Mouse (Mus musculus) liver (tissue): Measurements from ENCODE around the gene Swsap1.

ENCODE experiments used
- DNase-seq: peaks from one replicate; pipeline ENCODE4 v3.0.0-alpha.2; 2020; ENCODE audit warnings: mixed read lengths

Gene Swsap1

GRCm38 (mm10) chr9:21955570-21956281 lies at the start of gene Swsap1:
Gene Swsap1 (plus strand): TSS chr9:21955755.
- DNase-seq = peak; percentile 96

GRCm38 (mm10) chr9:21908216-21908615 lies 47.3 kb upstream of the Swsap1 start:
- no peak for DNase-seq

- DNase-seq = peak; percentile 11
Measured at GRCm38 (mm10) chr9:21909474-21910223, 45.9 kb upstream of the Swsap1 start.

GRCm38 (mm10) chr9:21916851-21917492 lies 38.6 kb upstream of the Swsap1 start:
- DNase-seq = no peak

GRCm38 (mm10) chr9:21917493-21918034 lies 38.0 kb upstream of the Swsap1 start:
- DNase-seq = peak; percentile 8

GRCm38 (mm10) chr9:21918035-21918592 lies 37.4 kb upstream of the Swsap1 start, which contains the start of gene Rab3d:
Gene Rab3d (minus strand): TSS chr9:21918192.
- peak; percentile 99 for DNase-seq

GRCm38 (mm10) chr9:21918692-21919384 lies 36.7 kb upstream of the Swsap1 start:
- no peak for DNase-seq

GRCm38 (mm10) chr9:21923036-21923435 lies 32.5 kb upstream of the Swsap1 start:
- no peak for DNase-seq

GRCm38 (mm10) chr9:21923490-21924098 lies 32.0 kb upstream of the Swsap1 start:
- DNase-seq = no peak

- peak; percentile 78 for DNase-seq
Measured at GRCm38 (mm10) chr9:21924099-21924493, 31.5 kb upstream of the Swsap1 start.

GRCm38 (mm10) chr9:21925034-21925433 lies 30.5 kb upstream of the Swsap1 start:
- no peak for DNase-seq

- DNase-seq = no peak
Measured at GRCm38 (mm10) chr9:21925506-21925905, 30.0 kb upstream of the Swsap1 start.

GRCm38 (mm10) chr9:21926155-21926554 lies 29.4 kb upstream of the Swsap1 start:
- DNase-seq = no peak

GRCm38 (mm10) chr9:21926784-21927183 lies 28.8 kb upstream of the Swsap1 start:
- no peak for DNase-seq

GRCm38 (mm10) chr9:21927208-21927753 lies 28.3 kb upstream of the Swsap1 start, which contains the start of the genes Ccdc159 and Tmem205:
Gene Ccdc159 (plus strand): TSS chr9:21927471.
Gene Tmem205 (minus strand): TSS chr9:21927556.
- peak; percentile 87 for DNase-seq

- DNase-seq = no peak
Measured at GRCm38 (mm10) chr9:21929208-21929607, 26.3 kb upstream of the Swsap1 start.

GRCm38 (mm10) chr9:21932006-21932405 lies 23.5 kb upstream of the Swsap1 start:
- no peak for DNase-seq

GRCm38 (mm10) chr9:21932445-21933137 lies 23.0 kb upstream of the Swsap1 start:
- DNase-seq = no peak

- DNase-seq = no peak
Measured at GRCm38 (mm10) chr9:21934021-21934420, 21.5 kb upstream of the Swsap1 start.

- no peak for DNase-seq
Measured at GRCm38 (mm10) chr9:21935466-21936131, 20.0 kb upstream of the Swsap1 start.
